Mouse (Mus musculus) gastrocnemius, postnatal 4 days (tissue): ENCODE data around the gene Lrig3. TPM values are rescaled to one million over a fixed set of nuclear protein-coding genes. Genes with fewer than 3 reads are reported as not detected.
A peak's percentile ranks its signal among the peaks of the same experiment; 100 is the strongest.

Experiments used
- DNase-seq, 2 experiments: peaks; one replicate each; pipeline ENCODE4 v3.0.0; 2021 to 2022; ENCODE audit warnings: low spot score in 2 of 2, mixed read lengths in 2 of 2
- microRNA-seq: library from miRNA; unstranded; fragments of <30 nt; microRNA quantifications from one replicate; pipeline ENCODE4 v1.2.0, GENCODE M21; 2021
- total RNA-seq, 2 experiments: library from RNA; stranded (reverse); gene quantifications; 2 replicates each; pipeline ENCODE4 v1.2.3; 2021

Gene Lrig3
- total RNA-seq, 2 experiments from 2014 or later, result 16.6 to 17.4 TPM

- no peak for DNase-seq
These were observed 33.6 kb downstream of the Lrig3 start for GRCm38 (mm10) chr10:125999561-125999960.

- DNase-seq, result peak in 1 of 2 experiments; percentile 32
These were observed 35.0 kb downstream of the Lrig3 start for GRCm38 (mm10) chr10:126000861-126001390.

GRCm38 (mm10) chr10:126002081-126002755, 36.2 kb downstream of the Lrig3 start:
- no peak for DNase-seq

GRCm38 (mm10) chr10:126002818-126003506, 37.0 kb downstream of the Lrig3 start:
- DNase-seq, result no peak

GRCm38 (mm10) chr10:126003857-126004256, 37.9 kb downstream of the Lrig3 start:
- DNase-seq, result no peak

GRCm38 (mm10) chr10:126013667-126014066, 47.7 kb downstream of the Lrig3 start:
- no peak for DNase-seq

- no peak for DNase-seq
These were observed 48.7 kb downstream of the Lrig3 start for GRCm38 (mm10) chr10:126014673-126015072.

- DNase-seq, result no peak
These were observed 49.7 kb downstream of the Lrig3 start for GRCm38 (mm10) chr10:126015644-126016043.

- no peak for DNase-seq
These were observed 53.5 kb downstream of the Lrig3 start for GRCm38 (mm10) chr10:126019350-126019991.

- no peak for DNase-seq
These were observed 62.8 kb downstream of the Lrig3 start for GRCm38 (mm10) chr10:126028574-126029440.

- no peak for DNase-seq
These were observed 63.6 kb downstream of the Lrig3 start for GRCm38 (mm10) chr10:126029441-126030114.

- no peak for DNase-seq
These were observed 90.9 kb downstream of the Lrig3 start for GRCm38 (mm10) chr10:126056881-126057280.

- no peak for DNase-seq
These were observed 96.8 kb downstream of the Lrig3 start for GRCm38 (mm10) chr10:126062812-126063211.

Small RNA genes lying within 50 kb of the gene (microRNA-seq; reads per million reads assigned to microRNA genes)
- not detected for gene Gm22183
